Mouse (Mus musculus): Measurements from ENCODE around the gene Mcoln3. TPM values are rescaled to one million over a fixed set of nuclear protein-coding genes. Genes with fewer than 3 reads are reported as not detected.

Mcoln3 gene
- total RNA-seq, 1 experiment, result 2.5 TPM

- in situ Hi-C loops (cut with MboI; ENCODE audit: low sequenced_read_pairs in 2 of 2, unreplicated experiment in 2 of 2), result no loop called here
- Histone ChIP-seq H3K27ac (ENCODE audit: insufficient read depth, low read depth, low read length, poor library complexity, severe bottlenecking) (no peak overlapping the region), H3K9ac (ENCODE audit: insufficient read depth, low read depth, low read length, poor library complexity, severe bottlenecking) (no peak overlapping the region), H3K9me3 (ENCODE audit: control insufficient read depth, insufficient read depth, low read depth, low read length) (no peaks in the 10 kb centered on the region), H3K4me3 (ENCODE audit: insufficient read depth in 1 of 2, low read depth in 1 of 2, low read length in 2 of 2, poor library complexity in 1 of 2, severe bottlenecking in 1 of 2) (no peak overlapping the region), H3K4me1 (ENCODE audit: control insufficient read depth in 2 of 2, insufficient read depth in 2 of 2, low read length in 2 of 2, poor library complexity in 1 of 2) (no peaks in the 10 kb centered on the region), H3K36me3 (ENCODE audit: control insufficient read depth, insufficient read depth, low read length, poor library complexity, severe bottlenecking) (no peaks in the 10 kb centered on the region)
- TF ChIP-seq ZNF384 (IDR thresholded peaks at IDR 0.05; ENCODE audit: low read depth, low read length), result no peak
- no peak for TF ChIP-seq MAFK (IDR thresholded peaks at IDR 0.05; ENCODE audit: insufficient read depth, low read depth, low read length)
- TF ChIP-seq ZC3H11A (IDR thresholded peaks at IDR 0.05; ENCODE audit: borderline replicate concordance, low read depth, low read length), result no peak
- TF ChIP-seq CHD2 (IDR thresholded peaks at IDR 0.05; ENCODE audit: low read depth, low read length), result no peak
- no peak for TF ChIP-seq HCFC1 (IDR thresholded peaks at IDR 0.05; ENCODE audit: borderline replicate concordance, insufficient read depth, low read length)
- no peak for DNase-seq (ENCODE audit: low read depth, low spot score)
Observed at GRCm38 (mm10) chr3:146110358-146110757, 6.9 kb upstream of the Mcoln3 start.

- no peaks in the 10 kb centered on the region for H3K4me1 ChIP-seq (ENCODE audit: control insufficient read depth in 2 of 2, insufficient read depth in 2 of 2, low read length in 2 of 2, poor library complexity in 1 of 2)
- TF ChIP-seq ZNF384 (IDR thresholded peaks at IDR 0.05; ENCODE audit: low read depth, low read length) (no peak), CHD2 (IDR thresholded peaks at IDR 0.05; ENCODE audit: low read depth, low read length) (no peak), HCFC1 (IDR thresholded peaks at IDR 0.05; ENCODE audit: borderline replicate concordance, insufficient read depth, low read length) (no peak), MAFK (IDR thresholded peaks at IDR 0.05; ENCODE audit: insufficient read depth, low read depth, low read length) (no peak), ZC3H11A (IDR thresholded peaks at IDR 0.05; ENCODE audit: borderline replicate concordance, low read depth, low read length) (no peak)
- no peak overlapping the region for H3K4me3 ChIP-seq (ENCODE audit: insufficient read depth in 1 of 2, low read depth in 1 of 2, low read length in 2 of 2, poor library complexity in 1 of 2, severe bottlenecking in 1 of 2)
- in situ Hi-C loops (cut with MboI; ENCODE audit: low sequenced_read_pairs in 2 of 2, unreplicated experiment in 2 of 2), result no loop called here
- no peak overlapping the region for H3K9ac ChIP-seq (ENCODE audit: insufficient read depth, low read depth, low read length, poor library complexity, severe bottlenecking)
- no peaks in the 10 kb centered on the region for H3K9me3 ChIP-seq (ENCODE audit: control insufficient read depth, insufficient read depth, low read depth, low read length)
- H3K27ac ChIP-seq (ENCODE audit: insufficient read depth, low read depth, low read length, poor library complexity, severe bottlenecking), result no peak overlapping the region
- H3K36me3 ChIP-seq (ENCODE audit: control insufficient read depth, insufficient read depth, low read length, poor library complexity, severe bottlenecking), result no peaks in the 10 kb centered on the region
- no peak for DNase-seq (ENCODE audit: low read depth, low spot score)
Observed at GRCm38 (mm10) chr3:146110916-146111315, 6.3 kb upstream of the Mcoln3 start.

GRCm38 (mm10) chr3:146117997-146118457 is 777 bp downstream of the Mcoln3 start:
- DNase-seq (ENCODE audit: low read depth, low spot score), result no peak
- Histone ChIP-seq H3K4me1 (ENCODE audit: control insufficient read depth in 2 of 2, insufficient read depth in 2 of 2, low read length in 2 of 2, poor library complexity in 1 of 2) (peaks cover 0 to 2% of the 10 kb centered on the region in 2 experiments; a peak in 1 of 4 replicates), H3K27ac (ENCODE audit: insufficient read depth, low read depth, low read length, poor library complexity, severe bottlenecking) (no peak overlapping the region), H3K9me3 (ENCODE audit: control insufficient read depth, insufficient read depth, low read depth, low read length) (no peaks in the 10 kb centered on the region), H3K36me3 (ENCODE audit: control insufficient read depth, insufficient read depth, low read length, poor library complexity, severe bottlenecking) (no peaks in the 10 kb centered on the region), H3K4me3 (ENCODE audit: insufficient read depth in 1 of 2, low read depth in 1 of 2, low read length in 2 of 2, poor library complexity in 1 of 2, severe bottlenecking in 1 of 2) (no peak overlapping the region), H3K9ac (ENCODE audit: insufficient read depth, low read depth, low read length, poor library complexity, severe bottlenecking) (no peak overlapping the region)
- no peak for TF ChIP-seq MAFK (IDR thresholded peaks at IDR 0.05; ENCODE audit: insufficient read depth, low read depth, low read length)
- TF ChIP-seq ZC3H11A (IDR thresholded peaks at IDR 0.05; ENCODE audit: borderline replicate concordance, low read depth, low read length), result no peak
- TF ChIP-seq ZNF384 (IDR thresholded peaks at IDR 0.05; ENCODE audit: low read depth, low read length), result no peak
- no peak for TF ChIP-seq HCFC1 (IDR thresholded peaks at IDR 0.05; ENCODE audit: borderline replicate concordance, insufficient read depth, low read length)
- no peak for TF ChIP-seq CHD2 (IDR thresholded peaks at IDR 0.05; ENCODE audit: low read depth, low read length)
- in situ Hi-C loops (cut with MboI; ENCODE audit: low sequenced_read_pairs in 2 of 2, unreplicated experiment in 2 of 2), result no loop called here

- no peaks in the 10 kb centered on the region for H3K9me3 ChIP-seq (ENCODE audit: control insufficient read depth, insufficient read depth, low read depth, low read length)
- H3K9ac ChIP-seq (ENCODE audit: insufficient read depth, low read depth, low read length, poor library complexity, severe bottlenecking), result peak overlapping the region; percentile 20; the same call in 1 of the 2 replicates
- H3K27ac ChIP-seq (ENCODE audit: insufficient read depth, low read depth, low read length, poor library complexity, severe bottlenecking), result no peak overlapping the region
- H3K36me3 ChIP-seq (ENCODE audit: control insufficient read depth, insufficient read depth, low read length, poor library complexity, severe bottlenecking), result no peaks in the 10 kb centered on the region
- H3K4me3 ChIP-seq (ENCODE audit: insufficient read depth in 1 of 2, low read depth in 1 of 2, low read length in 2 of 2, poor library complexity in 1 of 2, severe bottlenecking in 1 of 2), result peak overlapping the region; percentile 20 to 43
- in situ Hi-C loops (cut with MboI; ENCODE audit: low sequenced_read_pairs in 2 of 2, unreplicated experiment in 2 of 2), result no loop called here
- DNase-seq (ENCODE audit: low read depth, low spot score), result peak; percentile 24
- TF ChIP-seq CHD2 (IDR thresholded peaks at IDR 0.05; ENCODE audit: low read depth, low read length) (no peak), HCFC1 (IDR thresholded peaks at IDR 0.05; ENCODE audit: borderline replicate concordance, insufficient read depth, low read length) (no peak), ZNF384 (IDR thresholded peaks at IDR 0.05; ENCODE audit: low read depth, low read length) (no peak; the same call in 1 of the 2 replicates)
- peaks cover 0 to 2% of the 10 kb centered on the region in 2 experiments; a peak in 1 of 4 replicates for H3K4me1 ChIP-seq (ENCODE audit: control insufficient read depth in 2 of 2, insufficient read depth in 2 of 2, low read length in 2 of 2, poor library complexity in 1 of 2)
Observed at GRCm38 (mm10) chr3:146121310-146122124, 4.3 kb downstream of the Mcoln3 start.

All from ES-E14 (cell line).